Mouse (Mus musculus) heart, adult 2 months (tissue): ENCODE data around the gene Gm20481. TPM values are rescaled to one million over a fixed set of nuclear protein-coding genes. Genes with fewer than 3 reads are reported as not detected.
A peak's percentile ranks its signal among the peaks of the same experiment; 100 is the strongest.

Experiments used
- DNase-seq, 2 experiments: peaks; one replicate each; pipeline ENCODE4 v3.0.0; 2021
- H3K27ac ChIP-seq: fragments of 200-600 bp; 2 replicates; pipeline ENCODE4 v1.8.1; 2022
- H3K27me3 ChIP-seq: fragments of 200-500 bp; 2 replicates; pipeline ENCODE4 v1.6.1; 2012; ENCODE audit warnings: mild to moderate bottlenecking, low read length, inconsistent platforms, mixed read lengths; ENCODE audit not compliant: control insufficient read depth, insufficient read depth
- H3K36me3 ChIP-seq: fragments of 200-500 bp; 2 replicates; pipeline ENCODE4 v1.6.1; 2012; ENCODE audit warnings: low read length, inconsistent platforms; ENCODE audit not compliant: control insufficient read depth, insufficient read depth
- H3K4me1 ChIP-seq: fragments of 200-500 bp; 2 replicates; pipeline ENCODE4 v1.6.1; 2011; ENCODE audit warnings: low read length; ENCODE audit not compliant: control insufficient read depth, insufficient read depth
- H3K4me3 ChIP-seq: fragments of 200-600 bp; 2 replicates; pipeline ENCODE4 v1.8.1; 2022
- H3K79me2 ChIP-seq: fragments of 200-500 bp; replicated peaks from 2 replicates; pipeline ENCODE4 v1.6.1; 2012; ENCODE audit warnings: mild to moderate bottlenecking, inconsistent platforms, low read length, moderate library complexity, mixed read lengths; ENCODE audit not compliant: control insufficient read depth, insufficient read depth
- H3K9ac ChIP-seq: fragments of 200-500 bp; 2 replicates; pipeline ENCODE4 v1.6.1; 2012; ENCODE audit warnings: low read depth, mild to moderate bottlenecking, control low read depth, inconsistent platforms, low read length, mixed read lengths
- CTCF ChIP-seq: fragments of 200-600 bp; IDR thresholded peaks from 2 replicates; pipeline ENCODE4 v1.8.1; 2022; ENCODE audit warnings: antibody characterized with exemption, mild to moderate bottlenecking, moderate library complexity
- EP300 ChIP-seq: fragments of 200-500 bp; IDR thresholded peaks from 2 replicates; pipeline ENCODE4 v1.6.1; 2011; ENCODE audit warnings: low read depth, low read length, control low read depth; ENCODE audit not compliant: insufficient read depth
- POLR2A ChIP-seq: fragments of 200-500 bp; IDR thresholded peaks from 2 replicates; pipeline ENCODE4 v1.6.1; 2011; ENCODE audit warnings: mild to moderate bottlenecking, low read depth, low read length, control low read depth; ENCODE audit not compliant: insufficient read depth
- WGBS: fragments of 180-500 bp; shearing (Covaris S2); methylation state at CpG from one replicate; pipeline ENCODE4 v1.1.7; 2018; 5-methylcytosine and 5-hydroxymethylcytosine counted together
- intact Hi-C: fragments of 180-260 bp; cut with DNase I; formaldehyde crosslinking; loops from one replicate; pipeline ENCODE4 v1.15.1; 2025
- polyA plus RNA-seq: library from polyadenylated mRNA; depleted of rRNA; stranded (reverse); fragments of >200 nt; gene quantifications from 2 replicates; pipeline ENCODE4 v1.2.3, GENCODE M21; 2012
- total RNA-seq, 2 experiments: library from RNA; stranded (reverse); gene quantifications; 2 replicates each; pipeline ENCODE4 v1.2.3; 2021

Gm20481 gene
- total and polyA plus RNA-seq, 3 experiments = not detected

GRCm38 (mm10) chr17:35012430-35012829, 42.7 kb downstream of the Gm20481 start:
- no peaks in the 10 kb centered on the region for H3K27me3 ChIP-seq
- H3K79me2 ChIP-seq = no peaks in the 10 kb centered on the region
- intact Hi-C loops = no loop called here
- H3K27ac ChIP-seq = no peak overlapping the region
- no peaks in the 10 kb centered on the region for H3K36me3 ChIP-seq
- H3K4me3 ChIP-seq = no peak overlapping the region
- TF ChIP-seq EP300 (no peak), CTCF (no peak), POLR2A (no peak)
- no peak overlapping the region for H3K9ac ChIP-seq
- DNase-seq = no peak
- 85% methylated on average over 13 of the region's 13 CpGs for WGBS
- no peaks in the 10 kb centered on the region for H3K4me1 ChIP-seq

DNA sequence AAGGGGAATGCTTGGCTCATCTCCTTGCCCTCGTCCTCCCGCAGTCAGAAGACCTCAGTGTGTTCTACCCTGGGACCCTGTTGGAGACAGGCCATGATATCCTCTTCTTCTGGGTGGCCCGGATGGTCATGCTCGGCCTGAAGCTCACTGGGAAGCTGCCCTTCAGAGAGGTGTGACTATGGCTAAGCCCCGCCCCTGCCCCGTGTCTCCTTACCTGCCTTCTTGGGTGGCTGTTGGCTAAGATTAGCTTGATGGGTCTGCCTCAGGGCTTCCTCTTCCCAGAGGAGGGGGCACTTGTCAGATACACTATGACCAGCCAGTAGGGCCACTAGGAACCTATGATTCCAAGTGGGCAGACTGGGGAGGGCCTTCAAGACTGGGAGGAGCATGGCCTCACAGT, 43.5 kb downstream of the Gm20481 start:
- Histone ChIP-seq H3K27me3 (no peaks in the 10 kb centered on the region), H3K4me1 (no peaks in the 10 kb centered on the region), H3K27ac (no peak overlapping the region), H3K79me2 (no peaks in the 10 kb centered on the region), H3K4me3 (no peak overlapping the region), H3K36me3 (no peaks in the 10 kb centered on the region), H3K9ac (no peak overlapping the region)
- DNase-seq = peak in 1 of 2 experiments; percentile 14
- 80% methylated on average over 6 of the region's 6 CpGs for WGBS
- intact Hi-C loops = no loop called here
- TF ChIP-seq POLR2A = no peak
- no peak for TF ChIP-seq EP300
- no peak for TF ChIP-seq CTCF

DNA sequence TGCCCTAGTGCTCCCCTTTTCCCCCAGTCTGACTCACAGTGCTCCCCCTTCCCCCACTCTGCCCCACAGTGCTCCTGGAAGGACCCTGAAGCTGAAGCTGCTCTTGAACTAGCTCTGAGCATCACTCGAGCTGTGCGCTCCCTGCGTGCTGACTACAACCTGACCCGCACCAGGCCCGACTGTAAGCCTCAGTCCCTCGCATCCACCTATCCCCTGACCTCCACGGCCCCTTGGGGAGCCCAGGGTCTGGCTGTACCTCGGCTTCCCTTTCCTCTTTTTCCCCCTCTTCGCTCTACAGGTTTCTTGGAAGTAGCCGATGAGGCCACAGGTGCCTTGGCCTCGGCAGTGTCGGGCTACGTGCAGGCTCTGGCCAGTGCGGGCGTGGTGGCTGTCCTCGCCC, 45.6 kb downstream of the Gm20481 start:
- H3K36me3 ChIP-seq = no peaks in the 10 kb centered on the region
- H3K27me3 ChIP-seq = no peaks in the 10 kb centered on the region
- H3K27ac ChIP-seq = no peak overlapping the region
- H3K79me2 ChIP-seq = no peaks in the 10 kb centered on the region
- no peak for TF ChIP-seq POLR2A
- TF ChIP-seq EP300 = no peak
- TF ChIP-seq CTCF = no peak
- H3K9ac ChIP-seq = no peak overlapping the region
- peak in 1 of 2 experiments; percentile 18 for DNase-seq
- no peak overlapping the region for H3K4me3 ChIP-seq
- intact Hi-C loops = no loop called here
- WGBS = 90% methylated on average over 16 of the region's 16 CpGs
- no peaks in the 10 kb centered on the region for H3K4me1 ChIP-seq

DNA sequence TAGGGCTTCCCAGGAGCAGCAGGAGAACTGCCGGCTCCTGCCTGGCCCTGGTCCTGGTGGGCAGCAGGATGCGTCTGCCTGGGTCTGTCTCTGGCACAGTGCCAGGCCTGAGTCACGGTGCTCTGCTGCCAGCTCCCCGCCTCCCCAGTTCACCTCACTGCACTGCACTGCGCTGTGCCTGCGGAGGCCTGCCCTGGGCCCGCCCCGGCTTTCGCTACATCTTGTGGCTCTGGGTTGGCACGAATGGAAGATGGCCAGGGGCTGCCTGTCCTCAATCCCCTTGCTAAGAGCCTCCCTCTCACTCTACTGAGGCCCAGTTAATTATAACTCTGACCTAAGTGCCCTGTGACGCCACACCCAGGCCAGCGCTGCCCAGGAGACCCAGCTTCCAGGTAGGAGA, 46.7 kb downstream of the Gm20481 start, which contains the start of gene Vwa7:
Gene Vwa7, plus strand, starts transcription at position 204 of the 400 bp plus-strand sequence.
- Histone ChIP-seq H3K4me1 (peaks cover 3% of the 10 kb centered on the region; the same call in 1 of the 2 replicates), H3K9ac (0 out of 2 replicates have a peak within 1 kb of the TSS, but pooled peaks have one; percentile 27), H3K79me2 (no peaks in the 10 kb centered on the region), H3K27ac (peak within 1 kb of the TSS; percentile 36), H3K36me3 (no peaks in the 10 kb centered on the region), H3K4me3 (no peak within 1 kb of the TSS), H3K27me3 (no peaks in the 10 kb centered on the region)
- WGBS = 28% methylated on average over 12 of the region's 12 CpGs
- DNase-seq = peak; percentile 46 to 60
- no peak for TF ChIP-seq POLR2A
- no peak for TF ChIP-seq CTCF
- TF ChIP-seq EP300 = no peak
- intact Hi-C loops = no loop called here

- Histone ChIP-seq H3K27ac (peak overlapping the region; percentile 36), H3K4me3 (no peak overlapping the region), H3K4me1 (peaks cover 6% of the 10 kb centered on the region; the same call in 1 of the 2 replicates), H3K79me2 (no peaks in the 10 kb centered on the region), H3K36me3 (no peaks in the 10 kb centered on the region), H3K9ac (no peak overlapping the region), H3K27me3 (no peaks in the 10 kb centered on the region)
- 74% methylated on average over 10 of the region's 10 CpGs for WGBS
- intact Hi-C loops = no loop called here
- DNase-seq = peak in 1 of 2 experiments; percentile 13
- TF ChIP-seq CTCF (no peak), POLR2A (no peak)
Measured at GRCm38 (mm10) chr17:35016791-35017705, 47.3 kb downstream of the Gm20481 start.

- no peaks in the 10 kb centered on the region for H3K36me3 ChIP-seq
- TF ChIP-seq EP300 (no peak), POLR2A (no peak), CTCF (no peak)
- no peak overlapping the region for H3K4me3 ChIP-seq
- H3K79me2 ChIP-seq = no peaks in the 10 kb centered on the region
- intact Hi-C loops = no loop called here
- peak in 1 of 2 experiments; percentile 16 for DNase-seq
- no peak overlapping the region for H3K27ac ChIP-seq
- no peak overlapping the region for H3K9ac ChIP-seq
- WGBS = 68% methylated on average over 14 of the region's 14 CpGs
- H3K4me1 ChIP-seq = peaks cover 9% of the 10 kb centered on the region
- no peaks in the 10 kb centered on the region for H3K27me3 ChIP-seq
Measured at GRCm38 (mm10) chr17:35017706-35018030, 48.0 kb downstream of the Gm20481 start.
